Mouse (Mus musculus) limb, embryonic 13.5 days (tissue): Measurements from ENCODE around the gene Traf2. TPM values are rescaled to one million over a fixed set of nuclear protein-coding genes. Genes with fewer than 3 reads are reported as not detected.

Experiments
- ATAC-seq: fragments of 200-750 bp; cut with Nextera tagmentation; 2 replicates; pipeline ENCODE4 v1.8.0; 2017; ENCODE audit warnings: low read depth, moderate number of reproducible peaks, moderate TSS enrichment; ENCODE audit not compliant: low FRiP score
- H3K27ac ChIP-seq: fragments of 300-500 bp; sonication (generic); 2 replicates; pipeline ENCODE4 v1.5.1; 2015; ENCODE audit warnings: inconsistent platforms, mild to moderate bottlenecking, moderate library complexity
- H3K27me3 ChIP-seq: fragments of 300-500 bp; sonication (generic); 2 replicates; pipeline ENCODE4 v1.6.1; 2015; ENCODE audit warnings: mild to moderate bottlenecking, inconsistent platforms
- H3K36me3 ChIP-seq: fragments of 300-500 bp; sonication (generic); 2 replicates; pipeline ENCODE4 v1.6.1; 2015; ENCODE audit warnings: inconsistent platforms, mild to moderate bottlenecking, moderate library complexity
- H3K4me1 ChIP-seq: fragments of 300-500 bp; sonication (generic); 2 replicates; pipeline ENCODE4 v1.6.1; 2015; ENCODE audit warnings: inconsistent platforms
- H3K4me2 ChIP-seq: fragments of 300-500 bp; sonication (generic); replicated peaks from 2 replicates; pipeline ENCODE4 v1.6.1; 2015; ENCODE audit warnings: inconsistent platforms, mild to moderate bottlenecking, moderate library complexity
- H3K4me3 ChIP-seq: fragments of 300-500 bp; sonication (generic); 2 replicates; pipeline ENCODE4 v1.5.1; 2015; ENCODE audit warnings: moderate library complexity, mild to moderate bottlenecking, inconsistent platforms
- H3K9ac ChIP-seq: fragments of 300-500 bp; sonication (generic); 2 replicates; pipeline ENCODE4 v1.6.1; 2015; ENCODE audit warnings: mild to moderate bottlenecking, inconsistent platforms
- H3K9me3 ChIP-seq: fragments of 300-500 bp; sonication (generic); 2 replicates; pipeline ENCODE4 v1.6.1; 2016; ENCODE audit warnings: inconsistent platforms
- WGBS: fragments of 180-500 bp; shearing (Covaris S2); methylation state at CpG from one replicate; pipeline ENCODE4 v1.1.7; 2015; 5-methylcytosine and 5-hydroxymethylcytosine counted together
- polyA plus RNA-seq: library from polyadenylated mRNA; unstranded; fragments of >200 nt; fragmentation: Nextera tagmentation; extraction: Ambion mirVana; gene quantifications from 2 replicates; pipeline ENCODE4 v1.2.1, GENCODE M21; 2015

Gene Traf2
- polyA plus RNA-seq, 1 experiment from 2014 or later, result 40.6 TPM

GRCm38 (mm10) chr2:25573068-25573467, 26.3 kb upstream of the Traf2 start:
- Histone ChIP-seq H3K4me1 (peaks cover 42% of the 10 kb centered on the region), H3K36me3 (peaks cover 52% of the 10 kb centered on the region), H3K27me3 (peaks cover 23% of the 10 kb centered on the region), H3K27ac (no peak overlapping the region), H3K9me3 (no peaks in the 10 kb centered on the region), H3K9ac (peak overlapping the region; percentile 50), H3K4me2 (peak overlapping the region; percentile 97; the same call in 1 of the 2 replicates), H3K4me3 (0 out of 2 replicates have a peak overlapping the region, but pooled peaks have one; percentile 67)
- no peak for ATAC-seq
- WGBS, result 97% methylated on average over 2 of the region's 2 CpGs

GRCm38 (mm10) chr2:25571221-25571620, 24.5 kb upstream of the Traf2 start:
- Histone ChIP-seq H3K4me3 (no peak overlapping the region), H3K27ac (no peak overlapping the region), H3K27me3 (peaks cover 4% of the 10 kb centered on the region), H3K36me3 (peaks cover 71% of the 10 kb centered on the region), H3K4me2 (no peak overlapping the region), H3K9me3 (no peaks in the 10 kb centered on the region), H3K4me1 (peaks cover 25% of the 10 kb centered on the region), H3K9ac (no peak overlapping the region; the same call in 1 of the 2 replicates)
- WGBS, result 89% methylated on average over 4 of the region's 4 CpGs
- no peak for ATAC-seq

- no peak overlapping the region for H3K4me2 ChIP-seq
- H3K27me3 ChIP-seq, result no peaks in the 10 kb centered on the region
- peaks cover 90% of the 10 kb centered on the region for H3K36me3 ChIP-seq
- H3K4me3 ChIP-seq, result no peak overlapping the region
- no peak for ATAC-seq
- H3K4me1 ChIP-seq, result peaks cover 16% of the 10 kb centered on the region
- no peak overlapping the region for H3K9ac ChIP-seq
- no peaks in the 10 kb centered on the region for H3K9me3 ChIP-seq
- 94% methylated on average over 3 of the region's 3 CpGs for WGBS
- no peak overlapping the region for H3K27ac ChIP-seq
These were observed 22.6 kb upstream of the Traf2 start for GRCm38 (mm10) chr2:25569323-25569722.

- Histone ChIP-seq H3K4me2 (no peak overlapping the region), H3K9me3 (no peaks in the 10 kb centered on the region), H3K27ac (no peak overlapping the region), H3K9ac (no peak overlapping the region), H3K4me3 (no peak overlapping the region), H3K36me3 (peaks cover 97% of the 10 kb centered on the region), H3K27me3 (no peaks in the 10 kb centered on the region), H3K4me1 (peaks cover 9% of the 10 kb centered on the region)
- 93% methylated on average over 6 of the region's 6 CpGs for WGBS
- ATAC-seq, result no peak
These were observed 21.8 kb upstream of the Traf2 start for GRCm38 (mm10) chr2:25568473-25569019.

- Histone ChIP-seq H3K27ac (no peak overlapping the region), H3K9ac (no peak overlapping the region), H3K36me3 (peaks cover 100% of the 10 kb centered on the region), H3K4me1 (no peaks in the 10 kb centered on the region), H3K27me3 (no peaks in the 10 kb centered on the region), H3K4me3 (no peak overlapping the region), H3K9me3 (no peaks in the 10 kb centered on the region), H3K4me2 (no peak overlapping the region)
- 89% methylated on average over 6 of the region's 6 CpGs for WGBS
- ATAC-seq, result no peak
These were observed 19.8 kb upstream of the Traf2 start for GRCm38 (mm10) chr2:25566558-25566957.

GRCm38 (mm10) chr2:25565741-25566140, 19.0 kb upstream of the Traf2 start:
- 86% methylated on average over 8 of the region's 8 CpGs for WGBS
- H3K27ac ChIP-seq, result no peak overlapping the region
- ATAC-seq, result no peak
- no peak overlapping the region for H3K9ac ChIP-seq
- H3K4me2 ChIP-seq, result no peak overlapping the region
- H3K27me3 ChIP-seq, result no peaks in the 10 kb centered on the region
- no peaks in the 10 kb centered on the region for H3K9me3 ChIP-seq
- no peaks in the 10 kb centered on the region for H3K4me1 ChIP-seq
- peaks cover 100% of the 10 kb centered on the region for H3K36me3 ChIP-seq
- no peak overlapping the region for H3K4me3 ChIP-seq

- Histone ChIP-seq H3K9ac (no peak overlapping the region; the same call in 1 of the 2 replicates), H3K4me1 (peaks cover 18% of the 10 kb centered on the region), H3K36me3 (peaks cover 72% of the 10 kb centered on the region), H3K9me3 (no peaks in the 10 kb centered on the region), H3K4me2 (no peak overlapping the region), H3K27ac (no peak overlapping the region), H3K27me3 (no peaks in the 10 kb centered on the region), H3K4me3 (no peak overlapping the region)
- 82% methylated on average over 9 of the region's 9 CpGs for WGBS
- no peak for ATAC-seq
These were observed 15.2 kb upstream of the Traf2 start for GRCm38 (mm10) chr2:25561946-25562345.

GRCm38 (mm10) chr2:25560551-25560950, 13.8 kb upstream of the Traf2 start:
- no peak overlapping the region for H3K27ac ChIP-seq
- H3K36me3 ChIP-seq, result peaks cover 58% of the 10 kb centered on the region
- no peaks in the 10 kb centered on the region for H3K9me3 ChIP-seq
- no peak overlapping the region for H3K4me2 ChIP-seq
- H3K27me3 ChIP-seq, result no peaks in the 10 kb centered on the region
- no peak overlapping the region for H3K9ac ChIP-seq
- no peak overlapping the region for H3K4me3 ChIP-seq
- no peak for ATAC-seq
- WGBS, result 85% methylated on average over 8 of the region's 8 CpGs
- peaks cover 22% of the 10 kb centered on the region for H3K4me1 ChIP-seq

- Histone ChIP-seq H3K27me3 (no peaks in the 10 kb centered on the region), H3K4me1 (peaks cover 22% of the 10 kb centered on the region), H3K36me3 (peaks cover 40% of the 10 kb centered on the region), H3K4me2 (peak overlapping the region; percentile 93), H3K4me3 (peak overlapping the region; percentile 97), H3K9ac (peak overlapping the region; percentile 96), H3K9me3 (no peaks in the 10 kb centered on the region), H3K27ac (no peak overlapping the region; the same call in 1 of the 2 replicates)
- no peak for ATAC-seq
- WGBS, result 36% methylated on average over 6 of the region's 6 CpGs
These were observed 12.0 kb upstream of the Traf2 start for GRCm38 (mm10) chr2:25558774-25559173.

GRCm38 (mm10) chr2:25557964-25558360, 11.2 kb upstream of the Traf2 start:
- Histone ChIP-seq H3K27me3 (no peaks in the 10 kb centered on the region), H3K36me3 (peaks cover 32% of the 10 kb centered on the region), H3K9ac (peak overlapping the region; percentile 96), H3K27ac (peak overlapping the region; percentile 69), H3K4me1 (peaks cover 22% of the 10 kb centered on the region), H3K4me3 (peak overlapping the region; percentile 97), H3K4me2 (peak overlapping the region; percentile 93), H3K9me3 (no peaks in the 10 kb centered on the region)
- under 1% methylated on average over 24 of the region's 24 CpGs for WGBS
- ATAC-seq, result peak; percentile 25; the same call in 1 of the 2 replicates

- Histone ChIP-seq H3K36me3 (peaks cover 26% of the 10 kb centered on the region), H3K4me2 (peak within 1 kb of the TSS; percentile 93), H3K9me3 (no peaks in the 10 kb centered on the region), H3K27me3 (no peaks in the 10 kb centered on the region), H3K4me3 (peak within 1 kb of the TSS; percentile 97), H3K27ac (peak within 1 kb of the TSS; percentile 69), H3K4me1 (peaks cover 22% of the 10 kb centered on the region), H3K9ac (peak within 1 kb of the TSS; percentile 96)
- peak; percentile 97 for ATAC-seq
- under 1% methylated on average over 61 of the region's 61 CpGs for WGBS
These were observed 10.7 kb upstream of the Traf2 start, which contains the start of gene Edf1 for GRCm38 (mm10) chr2:25557221-25557963. Edf1 (plus strand) TSS chr2:25557847.

- Histone ChIP-seq H3K9me3 (no peaks in the 10 kb centered on the region), H3K4me3 (no peak overlapping the region), H3K4me1 (peaks cover 22% of the 10 kb centered on the region), H3K36me3 (peaks cover 15% of the 10 kb centered on the region), H3K27me3 (no peaks in the 10 kb centered on the region), H3K27ac (no peak overlapping the region), H3K4me2 (no peak overlapping the region), H3K9ac (no peak overlapping the region)
- 42% methylated on average over 1 of the region's 1 CpGs for WGBS
- ATAC-seq, result no peak
These were observed 9.6 kb upstream of the Traf2 start for GRCm38 (mm10) chr2:25556296-25556695.
